Mouse (Mus musculus) thymus, postnatal 0 days (tissue): ENCODE measurements around the gene Rita1. TPM values are rescaled to one million over a fixed set of nuclear protein-coding genes. Genes with fewer than 3 reads are reported as not detected.

ENCODE experiments used
- polyA plus RNA-seq: library from polyadenylated mRNA; unstranded; fragments of >200 nt; fragmentation: Nextera tagmentation; extraction: Ambion mirVana; gene quantifications from 2 replicates; pipeline ENCODE4 v1.2.1, GENCODE M21; 2015

Gene Rita1
- polyA plus RNA-seq, 1 experiment from 2014 or later, result 10.7 TPM

Other genes with a start within 250 kb of the Rita1 start
- gene Lhx5, start 180.9 kb downstream of the Rita1 start, polyA plus RNA-seq, result 0.05 TPM in 1 of 2 replicates, not detected in the other
- gene Sdsl, start 139.8 kb downstream of the Rita1 start, polyA plus RNA-seq, result 1.2 and 1.3 TPM in 2 replicates
- gene Sds, start 136.1 kb downstream of the Rita1 start, polyA plus RNA-seq, result 0.14 and 0.24 TPM in 2 replicates
- gene Plbd2, start 109.0 kb downstream of the Rita1 start, polyA plus RNA-seq, result 31.0 and 33.9 TPM in 2 replicates
- 4.6 and 5.0 TPM in 2 replicates for gene Slc8b1, start 101.4 kb downstream of the Rita1 start, polyA plus RNA-seq
- 33.3 and 48.6 TPM in 2 replicates for gene Tpcn1, start 23.9 kb downstream of the Rita1 start, polyA plus RNA-seq
- 1.5 and 1.7 TPM in 2 replicates for gene Iqcd, start 23.6 kb downstream of the Rita1 start, polyA plus RNA-seq
- gene Ddx54, start 150 bp upstream of the Rita1 start, polyA plus RNA-seq, result 106 and 108 TPM in 2 replicates
- gene Cfap73, start 21.6 kb upstream of the Rita1 start, polyA plus RNA-seq, result 0.23 and 0.30 TPM in 2 replicates
- 11.4 and 11.8 TPM in 2 replicates for gene Rasal1, start 36.2 kb upstream of the Rita1 start, polyA plus RNA-seq
- 43.4 and 43.7 TPM in 2 replicates for gene Dtx1, start 99.3 kb upstream of the Rita1 start, polyA plus RNA-seq
- 0.62 and 0.86 TPM in 2 replicates for gene Oas2, start 137.3 kb upstream of the Rita1 start, polyA plus RNA-seq
- gene Oas3, start 165.1 kb upstream of the Rita1 start, polyA plus RNA-seq, result 1.7 and 1.9 TPM in 2 replicates
- gene Oas1e, start 182.9 kb upstream of the Rita1 start, polyA plus RNA-seq, result 0.39 and 0.64 TPM in 2 replicates
- gene Oas1c, start 199.9 kb upstream of the Rita1 start, polyA plus RNA-seq, result 1.9 and 2.1 TPM in 2 replicates
- gene Oas1f, start 234.8 kb upstream of the Rita1 start, polyA plus RNA-seq, result 0.42 and 0.44 TPM in 2 replicates
- gene Oas1h, start 248.8 kb upstream of the Rita1 start, polyA plus RNA-seq, result 0.19 and 0.52 TPM in 2 replicates